Mouse (Mus musculus): ENCODE measurements around the gene Gm10912.
"Not testable (repeated sequence)": the region's sequence is repeated elsewhere in the genome, so short reads cannot be mapped to it uniquely, and the experiment has no call there.

The Gm10912 gene

DNA sequence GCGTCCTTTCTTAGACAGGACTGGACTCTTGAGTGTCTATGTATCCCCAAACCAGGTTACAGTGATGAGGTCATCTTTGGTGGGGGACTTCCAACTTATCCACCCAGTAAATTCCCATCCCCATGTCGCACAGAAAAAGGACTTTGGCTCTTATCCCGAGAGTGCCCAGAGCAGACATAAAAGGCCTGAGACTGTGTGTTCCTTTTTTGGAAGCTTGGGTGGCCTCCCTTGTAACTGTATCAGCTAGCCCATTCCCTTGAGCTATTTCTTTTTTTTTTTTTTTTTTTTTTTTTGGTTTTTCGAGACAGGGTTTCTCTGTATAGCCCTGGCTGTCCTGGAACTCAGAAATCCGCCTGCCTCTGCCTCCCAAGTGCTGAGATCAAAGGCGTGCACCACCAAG is at the start of gene Gm10912:
TSS of gene Gm10912 (plus strand) at position 301 of the 400 bp plus-strand sequence.
- not testable (repeated sequence) for DNase-seq (ENCODE audit: low spot score in 2 of 2)

- no peak for DNase-seq (ENCODE audit: low spot score in 2 of 2)
Observed at GRCm38 (mm10) chr2:104023096-104023495, 42.5 kb upstream of the Gm10912 start.

DNA sequence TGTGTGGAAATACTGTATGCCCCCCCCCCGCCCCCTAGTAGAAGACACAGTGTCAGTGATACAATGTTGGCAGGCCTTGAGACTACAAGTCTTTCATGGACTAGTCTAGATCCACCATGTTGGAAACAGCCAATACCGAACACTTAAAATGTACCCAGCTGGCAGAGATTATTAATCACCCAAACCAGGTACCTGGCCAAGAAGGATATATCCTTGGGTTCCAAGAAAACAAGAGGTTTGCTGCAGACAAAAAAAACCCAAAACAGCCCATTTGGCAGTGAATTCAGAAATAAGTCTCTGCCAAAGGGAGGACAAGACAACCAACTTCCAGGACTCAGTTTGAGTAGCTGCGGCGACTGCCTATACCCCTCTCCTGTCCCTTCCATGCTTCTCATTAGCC is 41.0 kb upstream of the Gm10912 start:
- no peak for DNase-seq (ENCODE audit: low spot score in 2 of 2)

DNA sequence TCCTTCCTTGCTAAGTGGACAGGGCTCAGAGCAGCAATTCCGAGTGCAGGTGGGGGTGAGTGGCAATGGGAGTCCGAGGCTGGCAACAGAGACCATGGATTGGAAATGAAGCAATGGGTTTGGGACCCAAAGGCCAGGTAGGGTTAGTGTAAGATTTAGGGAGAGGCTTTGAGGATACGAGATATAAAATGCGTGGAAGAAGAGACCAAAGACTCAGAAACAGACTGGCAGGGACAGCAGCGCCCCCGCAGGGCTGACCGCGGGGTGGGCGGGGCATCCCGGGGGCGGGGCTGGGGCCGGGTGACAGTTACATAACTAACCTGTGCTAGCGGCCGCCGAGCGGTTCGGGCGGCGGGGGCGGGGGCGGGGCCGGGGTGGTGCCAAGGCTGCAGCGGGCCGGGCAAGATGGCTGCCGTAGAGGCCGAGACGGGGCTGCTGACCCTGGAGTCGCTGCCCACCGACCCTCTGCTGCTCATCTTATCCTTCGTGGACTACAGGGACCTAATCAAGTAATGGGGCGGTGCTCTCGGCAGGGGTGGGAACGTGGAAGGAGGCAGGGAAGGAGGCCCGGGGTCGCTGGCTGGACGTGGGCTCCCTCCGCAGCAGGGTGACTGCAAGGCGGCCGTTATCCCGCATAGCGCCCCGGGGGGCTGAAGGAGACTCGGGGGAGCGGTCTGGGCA is 38.0 kb upstream of the Gm10912 start, which contains the start of gene Fbxo3:
TSS of gene Fbxo3 (plus strand) at position 264 of the 681 bp plus-strand sequence.
- DNase-seq (ENCODE audit: low spot score in 2 of 2) = peak; percentile 67 to 72

- DNase-seq (ENCODE audit: low spot score in 2 of 2) = no peak
Observed at GRCm38 (mm10) chr2:104028139-104028723, 37.4 kb upstream of the Gm10912 start, which contains the start of gene 4931422A03Rik. Gene 4931422A03Rik, minus strand, starts transcription at chr2:104028361.

DNA sequence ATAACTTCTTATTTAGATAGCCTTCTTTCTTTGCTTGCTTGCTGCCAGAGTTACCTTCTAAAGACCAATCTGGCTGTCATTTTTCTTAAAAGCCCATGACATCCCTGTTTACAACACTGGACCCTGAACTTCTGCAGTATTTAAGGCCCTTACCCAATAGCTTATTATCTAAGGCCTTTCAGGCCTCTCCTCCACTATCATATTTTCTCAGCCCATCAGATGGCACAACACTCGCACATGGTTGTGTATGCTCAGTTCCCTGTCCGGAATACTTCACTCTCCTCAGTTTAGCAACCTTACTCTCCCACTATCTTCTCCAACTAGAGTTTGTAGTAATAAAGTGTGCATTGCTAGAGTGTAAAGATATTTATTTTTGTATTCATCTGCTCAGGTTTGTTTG is 36.6 kb upstream of the Gm10912 start:
- DNase-seq (ENCODE audit: low spot score in 2 of 2) = no peak

GRCm38 (mm10) chr2:104030381-104030780 is 35.2 kb upstream of the Gm10912 start:
- no peak for DNase-seq (ENCODE audit: low spot score in 2 of 2)

DNA sequence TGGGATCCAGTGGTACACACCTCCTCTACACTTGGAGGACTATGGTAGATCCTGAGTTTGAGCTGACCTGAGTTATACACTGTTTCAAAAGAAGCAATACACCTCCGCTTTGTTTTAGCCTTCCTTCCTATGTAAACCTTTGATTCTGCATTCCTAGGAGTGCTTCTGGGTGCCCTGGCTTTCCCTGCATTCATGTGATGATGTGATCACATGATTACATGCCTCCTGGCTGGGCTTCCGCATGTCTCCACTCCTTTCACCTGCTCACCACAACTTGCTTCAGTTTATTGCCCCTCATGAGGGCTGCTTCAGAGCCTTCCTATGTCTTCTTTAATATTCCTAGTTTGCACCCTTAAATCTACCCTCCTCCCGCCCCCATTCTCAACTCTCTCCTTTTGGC is 33.6 kb upstream of the Gm10912 start:
- no peak for DNase-seq (ENCODE audit: low spot score in 2 of 2)

DNA sequence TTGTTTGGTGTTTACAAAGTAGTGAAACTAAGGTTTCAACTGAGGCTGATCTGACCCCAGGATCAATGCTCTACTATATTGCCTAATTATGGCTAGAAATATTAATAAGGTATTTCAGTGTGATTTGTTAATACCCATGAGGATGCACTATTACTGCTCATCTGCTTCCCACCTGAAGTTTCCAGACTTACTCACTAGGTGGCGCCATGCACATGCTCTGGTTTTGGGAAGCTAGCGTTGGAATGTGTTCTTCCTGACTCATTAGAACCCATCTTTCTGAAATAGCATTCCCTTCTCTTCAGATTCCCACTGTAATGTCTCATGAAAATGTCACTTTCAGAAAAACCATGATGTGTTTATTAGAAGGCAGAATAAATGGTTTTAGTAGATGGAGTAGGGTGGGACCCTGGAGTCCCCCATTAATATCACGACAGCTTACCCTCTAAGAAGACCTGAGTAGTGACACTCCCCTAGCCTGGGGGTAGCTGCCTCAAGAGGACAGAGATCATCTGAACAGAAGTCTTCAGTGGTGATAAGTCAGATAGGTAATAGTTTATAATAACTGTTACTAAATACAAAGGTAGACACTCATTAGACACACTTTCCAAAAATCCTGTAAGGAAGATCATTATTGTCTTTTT is 30.7 kb upstream of the Gm10912 start:
- peak; percentile 32 to 34 for DNase-seq (ENCODE audit: low spot score in 2 of 2)

GRCm38 (mm10) chr2:104035595-104035994 is 30.0 kb upstream of the Gm10912 start:
- DNase-seq (ENCODE audit: low spot score in 2 of 2) = no peak

DNA sequence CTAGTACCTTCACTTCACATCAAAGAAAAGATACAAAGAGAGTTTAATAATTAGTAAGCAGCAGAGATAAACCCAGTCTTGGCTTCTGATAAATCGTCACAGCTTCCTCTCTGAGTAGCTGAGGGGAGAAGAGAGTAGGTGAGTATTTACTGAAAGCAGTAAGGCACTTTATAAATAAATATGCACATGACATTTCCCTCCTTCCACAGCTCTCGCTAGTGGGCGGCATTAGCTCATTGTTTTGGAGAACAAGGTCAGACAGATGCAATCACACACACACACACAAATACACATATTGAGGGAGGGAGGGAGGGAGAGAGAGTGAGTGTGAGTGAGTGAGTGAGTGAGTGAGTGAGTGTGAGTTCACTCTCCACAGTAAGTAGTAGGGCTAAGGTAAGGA is 29.3 kb upstream of the Gm10912 start:
- DNase-seq (ENCODE audit: low spot score in 2 of 2) = no peak

DNA sequence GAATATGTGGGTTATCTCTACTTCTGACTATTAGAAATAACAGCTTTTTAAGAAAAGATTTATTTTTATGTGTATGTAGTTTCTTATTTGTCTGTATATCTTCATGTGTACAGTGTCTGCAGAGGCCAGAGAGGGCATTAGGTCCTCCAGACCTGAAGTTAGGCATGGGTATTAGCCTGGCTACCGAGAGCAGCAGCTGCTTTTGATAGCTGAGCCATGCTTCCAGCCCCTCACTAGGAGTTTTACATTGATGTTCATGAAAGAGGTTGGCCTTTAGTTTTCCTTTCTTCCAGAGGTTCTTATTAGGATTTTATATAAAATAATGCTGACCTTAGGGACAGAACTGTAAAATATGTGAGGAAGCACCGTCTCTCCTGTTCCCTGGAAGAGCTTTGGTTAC is 27.4 kb upstream of the Gm10912 start:
- no peak for DNase-seq (ENCODE audit: low spot score in 2 of 2)

- no peak for DNase-seq (ENCODE audit: low spot score in 2 of 2)
Observed at GRCm38 (mm10) chr2:104041632-104042031, 24.0 kb upstream of the Gm10912 start.

- no peak for DNase-seq (ENCODE audit: low spot score in 2 of 2)
Observed at GRCm38 (mm10) chr2:104042766-104043165, 22.9 kb upstream of the Gm10912 start.

DNA sequence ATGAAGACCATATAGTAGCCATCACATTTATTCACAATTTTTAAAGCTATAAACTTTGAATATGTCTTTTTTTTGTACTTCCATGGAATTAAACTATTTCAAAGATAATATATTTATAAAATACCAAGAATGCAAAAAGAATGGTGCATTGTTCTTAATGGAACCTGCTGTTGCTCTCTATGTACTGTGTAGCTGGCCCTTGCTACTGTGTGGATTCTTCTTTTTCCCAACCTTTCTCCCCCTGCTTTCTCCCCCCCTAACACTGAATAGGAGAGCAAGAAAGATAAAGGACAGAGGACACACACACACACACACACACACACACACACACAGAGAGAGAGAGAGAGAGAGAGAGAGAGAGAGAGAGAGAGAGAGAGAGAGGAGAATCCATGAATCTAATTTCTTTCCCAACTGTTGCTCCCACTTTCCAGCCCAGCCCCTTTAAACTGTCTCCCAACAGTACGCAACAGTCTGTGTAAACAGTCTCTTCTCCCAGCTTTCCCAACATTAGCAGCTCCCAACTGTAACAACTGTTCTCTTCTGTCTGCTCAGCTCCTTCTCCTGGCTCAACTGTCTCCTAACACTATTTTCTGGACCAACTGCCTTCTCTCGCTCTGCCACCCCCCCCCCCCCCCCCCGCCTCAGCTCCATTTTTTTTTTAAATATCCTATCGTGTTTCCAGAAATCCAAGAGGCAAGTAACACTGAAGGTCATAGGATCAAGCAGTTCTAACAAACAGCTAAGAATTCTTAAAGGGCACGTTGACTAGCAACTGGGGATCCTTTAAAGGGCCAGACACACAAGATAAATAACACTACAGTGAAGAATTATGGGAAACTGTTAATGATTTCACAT is 21.8 kb upstream of the Gm10912 start:
- no peak for DNase-seq (ENCODE audit: low spot score in 2 of 2)

DNA sequence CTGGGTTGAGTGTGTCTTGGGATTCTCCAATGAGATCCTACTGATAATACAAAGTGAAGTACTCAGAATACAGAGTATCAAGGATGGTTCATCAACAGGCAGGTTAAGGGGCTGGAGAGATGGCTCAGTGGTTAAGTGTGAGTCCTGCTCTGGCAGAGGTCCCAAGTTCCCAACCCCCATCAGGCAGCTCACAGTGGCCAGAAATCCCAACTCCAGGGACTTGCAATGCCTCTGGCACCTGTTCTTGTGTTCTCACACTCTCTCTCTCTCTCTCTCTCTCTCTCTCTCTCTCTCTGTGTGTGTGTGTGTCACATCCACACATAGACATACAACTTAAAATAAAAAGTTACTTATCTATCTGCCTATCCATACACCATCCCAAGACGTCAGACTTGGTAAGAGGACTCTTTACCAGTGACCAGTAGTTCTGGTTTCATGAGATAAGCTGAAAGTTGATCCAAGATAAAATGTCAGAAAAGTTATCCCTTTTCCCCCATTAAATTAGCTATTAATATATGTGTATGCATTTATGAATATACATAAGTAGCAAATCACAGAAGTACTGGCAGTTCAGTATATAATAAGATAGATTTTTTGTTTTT is 21.0 kb upstream of the Gm10912 start:
- DNase-seq (ENCODE audit: low spot score in 2 of 2) = no peak

DNA sequence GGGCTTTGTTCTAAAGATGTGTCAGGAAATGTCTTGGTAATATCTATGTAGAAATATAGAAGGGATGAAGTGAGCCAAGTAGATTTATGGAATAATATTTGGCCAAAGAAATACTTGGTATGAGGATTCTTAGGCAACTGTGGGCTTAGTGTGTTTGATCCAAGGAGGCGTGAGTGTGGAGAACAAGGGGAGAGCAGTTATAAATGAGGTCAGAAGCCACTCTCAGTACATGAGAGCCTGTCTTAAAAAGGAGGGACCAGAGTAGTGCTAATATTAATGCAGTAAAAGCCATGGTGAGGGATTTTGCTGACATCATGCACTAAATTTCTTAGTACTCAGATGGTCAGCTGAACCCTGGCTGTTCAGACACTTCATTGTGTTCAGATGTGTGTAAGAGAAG is 7.2 kb upstream of the Gm10912 start:
- no peak for DNase-seq (ENCODE audit: low spot score in 2 of 2)

DNA sequence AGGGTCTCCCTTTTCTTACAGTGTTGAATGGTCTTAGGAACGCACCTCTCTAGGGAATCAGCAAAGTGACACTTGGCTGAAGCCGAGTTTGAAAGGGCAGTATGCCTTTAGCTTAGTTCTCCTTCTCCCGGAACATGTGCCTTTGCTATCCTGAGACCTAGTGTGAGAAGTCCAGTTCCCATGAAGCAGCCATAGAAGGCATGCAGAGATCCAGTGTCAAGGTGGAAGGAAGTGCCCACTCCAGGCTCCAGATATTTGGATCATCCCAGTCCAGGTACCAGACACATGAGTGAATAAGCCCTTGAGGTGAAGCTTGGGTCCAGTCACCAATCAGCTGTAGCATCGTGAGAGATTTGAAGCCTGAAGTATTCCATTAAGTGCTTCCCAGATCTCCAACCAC is 6.7 kb upstream of the Gm10912 start:
- no peak for DNase-seq (ENCODE audit: low spot score in 2 of 2)

DNA sequence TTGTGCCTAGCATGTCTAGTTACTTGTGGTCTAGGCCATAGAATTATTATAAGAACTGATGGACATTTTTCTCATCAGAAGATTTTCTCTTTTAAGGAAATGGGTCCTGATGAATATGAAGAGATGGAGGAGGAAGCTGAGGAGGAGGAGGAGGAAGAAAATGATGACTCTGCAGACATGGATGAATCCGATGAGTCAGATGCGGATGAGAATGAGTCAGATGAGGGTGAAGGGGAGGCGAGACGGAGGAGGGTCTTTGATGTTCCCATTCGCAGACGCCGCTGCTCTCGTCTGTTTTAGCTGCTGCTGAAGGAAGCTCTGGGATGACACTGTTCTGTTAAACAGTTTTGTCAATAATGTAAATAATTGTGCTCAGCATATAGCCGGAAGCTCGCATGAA is 5.8 kb upstream of the Gm10912 start:
- DNase-seq (ENCODE audit: low spot score in 2 of 2) = peak in 1 of 2 experiments; percentile 20

DNA sequence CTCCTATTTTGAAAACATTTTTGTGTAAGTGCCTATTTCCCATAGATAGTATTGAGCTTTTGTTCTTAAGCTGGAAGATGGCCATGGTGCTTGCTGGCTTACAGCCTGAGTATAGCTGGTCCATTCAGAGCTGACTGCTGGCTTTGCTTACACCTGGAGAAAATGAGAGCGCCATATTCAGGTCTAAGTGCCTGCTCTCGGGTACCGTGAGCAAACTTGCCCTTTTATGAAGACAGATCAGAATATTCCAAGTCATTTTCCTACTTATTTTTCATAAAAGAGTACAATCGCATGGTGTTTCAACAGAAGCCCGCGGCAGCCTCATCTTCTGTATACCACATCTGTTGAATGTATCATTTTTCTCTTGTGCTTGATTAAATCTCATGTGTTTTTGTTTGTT is 4.6 kb upstream of the Gm10912 start:
- DNase-seq (ENCODE audit: low spot score in 2 of 2) = no peak

DNA sequence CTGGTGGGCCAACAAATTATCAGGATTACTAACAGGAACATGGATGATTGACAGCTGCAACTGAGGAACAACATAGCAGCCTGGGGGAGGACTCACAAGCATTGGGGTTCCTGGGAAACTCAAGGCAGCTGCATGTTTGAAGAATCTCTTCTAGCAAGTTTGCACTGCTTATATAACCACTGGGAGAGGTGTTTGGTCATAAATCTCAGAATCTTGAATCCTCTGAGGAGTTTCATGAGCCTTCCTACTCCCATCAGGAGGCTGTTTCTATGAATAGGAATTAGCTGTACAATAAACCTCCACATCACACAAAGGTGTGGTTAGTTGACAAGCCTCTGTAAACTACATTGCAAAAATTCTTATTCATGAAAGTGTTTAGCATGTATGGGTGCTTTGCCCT is 3.0 kb upstream of the Gm10912 start:
- DNase-seq (ENCODE audit: low spot score in 2 of 2) = no peak

- DNase-seq (ENCODE audit: low spot score in 2 of 2) = no peak
Observed at GRCm38 (mm10) chr2:104064152-104064551, 1.5 kb upstream of the Gm10912 start.

Data from right cerebral cortex, postnatal 36 days (tissue).